Mouse (Mus musculus): ENCODE measurements at regions not wholly inside any gene's neighbourhood (a gene's known extent, or its start where the extent isn't known, plus 50 kb on each side); places are given as distances from the start of the nearest gene placed in this dataset.

DNA sequence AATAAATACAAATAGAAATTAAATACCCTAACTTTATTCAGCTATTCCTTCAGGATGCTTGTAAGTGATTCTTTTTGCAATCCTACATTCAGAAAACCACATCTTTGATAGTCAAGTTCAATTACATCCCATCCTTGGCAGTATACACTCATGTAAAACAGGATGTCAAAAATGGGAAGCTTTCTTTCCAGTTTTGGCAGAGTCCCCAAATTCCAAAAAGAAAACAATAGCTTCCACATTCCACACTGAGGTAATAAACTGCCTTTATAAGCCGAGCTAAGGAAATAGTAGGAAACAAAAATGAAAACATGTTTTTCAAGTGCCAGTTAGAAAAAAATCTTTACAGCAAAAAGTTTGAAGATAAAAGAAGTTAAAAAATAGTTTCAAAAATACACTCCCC is 57.7 kb upstream of the Meox2 start:
- no peak for TF ChIP-seq CTCF (IDR thresholded peaks at IDR 0.05; ENCODE audit: insufficient read depth, low read length)
- no peak for TF ChIP-seq POLR2A (IDR thresholded peaks at IDR 0.05; ENCODE audit: borderline replicate concordance, extremely low read depth, low read depth, low read length)

All from lung, adult 2 months (tissue).